Comparison of ENCODE assay signal across 11 mouse cellular contexts in genomic region chr3:51660060-51660459, GRCm38 (mm10). TPM values are rescaled to one million over a fixed set of nuclear protein-coding genes. Genes with fewer than 3 reads are reported as not detected.
DNase-seq lines count a peak whose midpoint lies in the region; ATAC-seq and TF ChIP-seq lines count a peak whose summit lies in the region.
"Had no signal": no experiment of that assay in that cellular context is flagged by ENCODE, and none has a peak within 500 bp of the region (broad histone marks: within the 10 kb centered on the region; RNA-seq: fewer than 3 reads in every experiment).

Gene Mgst2, plus strand, starts transcription at chr3:51660360.

- H3K4me1 ChIP-seq in limb, embryonic 15.5 days = peaks cover 12% of the 10 kb centered on the region; the same call in 1 of the 2 replicates
- peaks cover 10% of the 10 kb centered on the region; the same call in 1 of the 2 replicates for H3K4me1 ChIP-seq in limb, embryonic 10.5 days
- H3K4me1 ChIP-seq in intestine, embryonic 15.5 days (replicated peaks) = peaks cover 20% of the 10 kb centered on the region; the same call in 1 of the 2 replicates
- H3K4me1 ChIP-seq in olfactory bulb, adult 2 months (ENCODE audit: control insufficient read depth, insufficient read depth, low read length) = peaks cover 3% of the 10 kb centered on the region; the same call in 1 of the 2 replicates
- 0 out of 2 replicates have a peak, but pooled peaks cover 2% of the 10 kb centered on the region for H3K4me1 ChIP-seq in neural tube, embryonic 15.5 days
- H3K4me1 ChIP-seq in hindbrain, postnatal 0 days (ENCODE audit: insufficient read depth, low read length) = no peaks in the 10 kb centered on the region
- H3K4me1 ChIP-seq in forebrain, embryonic 13.5 days = no peaks in the 10 kb centered on the region
- H3K4me1 ChIP-seq: neural tube, embryonic 13.5 days had no signal

- H3K4me3 ChIP-seq in limb, embryonic 15.5 days = no peak within 1 kb of the TSS
- H3K4me3 ChIP-seq in limb, embryonic 10.5 days = no peak within 1 kb of the TSS
- peak within 1 kb of the TSS; percentile 16 for H3K4me3 ChIP-seq in intestine, embryonic 15.5 days (replicated peaks)
- H3K4me3 ChIP-seq in olfactory bulb, adult 2 months (ENCODE audit: insufficient read depth, low read depth, low read length) = no peak within 1 kb of the TSS
- H3K4me3 ChIP-seq in neural tube, embryonic 15.5 days (replicated peaks) = no peak within 1 kb of the TSS
- H3K4me3 ChIP-seq in hindbrain, postnatal 0 days (ENCODE audit: low read length) = no peak within 1 kb of the TSS
- no peak within 1 kb of the TSS for H3K4me3 ChIP-seq in forebrain, embryonic 13.5 days
- H3K4me3 ChIP-seq: neural tube, embryonic 13.5 days had no signal

- no peak within 1 kb of the TSS for H3K4me2 ChIP-seq in limb, embryonic 15.5 days
- H3K4me2 ChIP-seq in intestine, embryonic 15.5 days (replicated peaks) = peak within 1 kb of the TSS; percentile 44
- H3K4me2 ChIP-seq in neural tube, embryonic 15.5 days = no peak within 1 kb of the TSS
- H3K4me2 ChIP-seq in hindbrain, postnatal 0 days (ENCODE audit: low read depth, low read length) = no peak within 1 kb of the TSS
- H3K4me2 ChIP-seq in forebrain, embryonic 13.5 days = no peak within 1 kb of the TSS
- H3K4me2 ChIP-seq: neural tube, embryonic 13.5 days had no signal

- WGBS in limb, embryonic 15.5 days = 45% methylated on average over 4 of the region's 4 CpGs
- WGBS in limb, embryonic 10.5 days = 84% methylated on average over 4 of the region's 4 CpGs
- 49% methylated on average over 4 of the region's 4 CpGs for WGBS in intestine, embryonic 15.5 days
- WGBS in olfactory bulb, adult 2 months = 64% methylated on average over 4 of the region's 4 CpGs
- 59% methylated on average over 4 of the region's 4 CpGs for WGBS in neural tube, embryonic 15.5 days
- WGBS in hindbrain, postnatal 0 days = 68% methylated on average over 4 of the region's 4 CpGs
- WGBS in forebrain, embryonic 13.5 days = 77% methylated on average over 4 of the region's 4 CpGs

- no peak for TF ChIP-seq POLR2A in olfactory bulb, adult 2 months (IDR thresholded peaks at IDR 0.05; ENCODE audit: insufficient read depth, low read depth, low read length)

- no peak for DNase-seq in limb, embryonic 10.5 days (ENCODE audit: low spot score)
- DNase-seq in adrenal gland, adult 2 months = no peak
- no peak for DNase-seq in hindbrain, postnatal 0 days (ENCODE audit: low spot score)
- DNase-seq: cerebellum, postnatal 14 days; kidney, adult 8-10 months had no signal

- H3K27ac ChIP-seq in limb, embryonic 15.5 days = peak within 1 kb of the TSS; percentile 27; the same call in 1 of the 2 replicates
- no peak within 1 kb of the TSS for H3K27ac ChIP-seq in limb, embryonic 10.5 days
- peak within 1 kb of the TSS; percentile 38; the same call in 1 of the 2 replicates for H3K27ac ChIP-seq in intestine, embryonic 15.5 days
- no peak within 1 kb of the TSS for H3K27ac ChIP-seq in olfactory bulb, adult 2 months (ENCODE audit: insufficient read depth, low read depth, low read length)
- no peak within 1 kb of the TSS for H3K27ac ChIP-seq in neural tube, embryonic 15.5 days (replicated peaks)
- H3K27ac ChIP-seq in hindbrain, postnatal 0 days = no peak within 1 kb of the TSS
- H3K27ac ChIP-seq in forebrain, embryonic 13.5 days = no peak within 1 kb of the TSS
- H3K27ac ChIP-seq: neural tube, embryonic 13.5 days had no signal

- no peaks in the 10 kb centered on the region for H3K36me3 ChIP-seq in limb, embryonic 15.5 days
- no peaks in the 10 kb centered on the region for H3K36me3 ChIP-seq in limb, embryonic 10.5 days
- H3K36me3 ChIP-seq in intestine, embryonic 15.5 days = no peaks in the 10 kb centered on the region
- H3K36me3 ChIP-seq in neural tube, embryonic 15.5 days = no peaks in the 10 kb centered on the region
- H3K36me3 ChIP-seq in hindbrain, postnatal 0 days (ENCODE audit: insufficient read depth, low read length) = no peaks in the 10 kb centered on the region
- no peaks in the 10 kb centered on the region for H3K36me3 ChIP-seq in forebrain, embryonic 13.5 days (ENCODE audit: poor library complexity, severe bottlenecking)
- H3K36me3 ChIP-seq: neural tube, embryonic 13.5 days had no signal

- no peak for ATAC-seq in limb, embryonic 15.5 days (ENCODE audit: insufficient number of reproducible peaks, low FRiP score, low TSS enrichment, low read depth)
- no peak for ATAC-seq in intestine, embryonic 15.5 days
- no peak for ATAC-seq in neural tube, embryonic 15.5 days (ENCODE audit: low FRiP score)
- ATAC-seq in hindbrain, postnatal 0 days = no peak
- no peak for ATAC-seq in forebrain, embryonic 13.5 days

- no peaks in the 10 kb centered on the region for H3K9me3 ChIP-seq in limb, embryonic 15.5 days
- no peaks in the 10 kb centered on the region for H3K9me3 ChIP-seq in limb, embryonic 10.5 days (replicated peaks)
- H3K9me3 ChIP-seq in intestine, embryonic 15.5 days = no peaks in the 10 kb centered on the region
- H3K9me3 ChIP-seq in neural tube, embryonic 15.5 days (replicated peaks) = no peaks in the 10 kb centered on the region
- no peaks in the 10 kb centered on the region for H3K9me3 ChIP-seq in hindbrain, postnatal 0 days (ENCODE audit: low read length)
- no peaks in the 10 kb centered on the region for H3K9me3 ChIP-seq in forebrain, embryonic 13.5 days (replicated peaks)
- H3K9me3 ChIP-seq: neural tube, embryonic 13.5 days had no signal

- no peak for TF ChIP-seq CTCF in olfactory bulb, adult 2 months (IDR thresholded peaks at IDR 0.05; ENCODE audit: insufficient read depth, low read depth, low read length)
- no peak for TF ChIP-seq CTCF in hindbrain, postnatal 0 days (IDR thresholded peaks at IDR 0.05; ENCODE audit: low read depth)

- no peak within 1 kb of the TSS for H3K9ac ChIP-seq in limb, embryonic 15.5 days
- no peak within 1 kb of the TSS for H3K9ac ChIP-seq in intestine, embryonic 15.5 days
- no peak within 1 kb of the TSS for H3K9ac ChIP-seq in neural tube, embryonic 15.5 days (replicated peaks)
- H3K9ac ChIP-seq in hindbrain, postnatal 0 days (replicated peaks; ENCODE audit: low read length) = no peak within 1 kb of the TSS
- no peak within 1 kb of the TSS for H3K9ac ChIP-seq in forebrain, embryonic 13.5 days
- H3K9ac ChIP-seq: neural tube, embryonic 13.5 days had no signal

- H3K27me3 ChIP-seq in limb, embryonic 15.5 days = no peaks in the 10 kb centered on the region
- no peaks in the 10 kb centered on the region for H3K27me3 ChIP-seq in limb, embryonic 10.5 days (ENCODE audit: low read depth, poor library complexity, severe bottlenecking)
- no peaks in the 10 kb centered on the region for H3K27me3 ChIP-seq in intestine, embryonic 15.5 days (replicated peaks)
- no peaks in the 10 kb centered on the region for H3K27me3 ChIP-seq in neural tube, embryonic 15.5 days (replicated peaks)
- H3K27me3 ChIP-seq in hindbrain, postnatal 0 days (ENCODE audit: insufficient read depth, low read length) = no peaks in the 10 kb centered on the region
- H3K27me3 ChIP-seq in forebrain, embryonic 13.5 days = no peaks in the 10 kb centered on the region
- H3K27me3 ChIP-seq: neural tube, embryonic 13.5 days had no signal

RNA-seq across cellular contexts. Expression of gene Mgst2, which starts in this region (rescaled TPM):
- polyA plus RNA-seq in limb, embryonic 15.5 days (2015; fragmentation: Nextera tagmentation; extraction: Ambion mirVana) = 16.0 and 18.3 TPM in 2 replicates
- polyA plus RNA-seq in limb, embryonic 10.5 days (2016; fragmentation: Nextera tagmentation; extraction: Ambion mirVana) = 0.35 and 0.43 TPM in 2 replicates
- total RNA-seq in adrenal gland, adult 2 months (2021) = 100 to 1,000 TPM; 189 to 200 TPM
- 2.6 and 3.3 TPM in 2 replicates for polyA plus RNA-seq in adrenal gland, adult 2 months (2012; rRNA removed)
- polyA plus RNA-seq in intestine, embryonic 15.5 days (2015; fragmentation: Nextera tagmentation; extraction: Ambion mirVana) = 30.2 and 33.3 TPM in 2 replicates
- polyA plus RNA-seq in olfactory bulb, adult 2 months (2012; ENCODE audit: insufficient read depth, insufficient read length, low replicate concordance, missing spikeins) = not detected in 2 replicates
- 0.88 and 9.5 TPM in 2 replicates for polyA plus RNA-seq in neural tube, embryonic 15.5 days (2015; fragmentation: Nextera tagmentation; extraction: Ambion mirVana)
- not detected in 2 replicates for total RNA-seq in hindbrain, postnatal 0 days (2014; rRNA removed)
- 1.0 and 1.6 TPM in 2 replicates for polyA plus RNA-seq in hindbrain, postnatal 0 days (2015; fragmentation: Nextera tagmentation; extraction: Ambion mirVana)
- 0.37 and 0.96 TPM in 2 replicates for polyA plus RNA-seq in forebrain, embryonic 13.5 days (2015; fragmentation: Nextera tagmentation; extraction: Ambion mirVana)

Comparison
In these comparisons a context has a peak if more than half of its experiments do, and no peak if none do; other contexts are left out.
1. RNA of gene Mgst2 (total RNA-seq): 189 to 200 TPM in adrenal gland, adult 2 months; not detected in hindbrain, postnatal 0 days; every median in the first group is over 100 times any median in the second.
2. H3K27ac ChIP-seq: peak in limb, embryonic 15.5 days (single experiment) and intestine, embryonic 15.5 days (single experiment); none in limb, embryonic 10.5 days (single experiment), olfactory bulb, adult 2 months (single experiment), neural tube, embryonic 15.5 days (single experiment), hindbrain, postnatal 0 days (single experiment) and forebrain, embryonic 13.5 days (single experiment).